Mouse (Mus musculus) ovary, adult 18-20 months (tissue): ENCODE data around the gene Zbtb16.

Source experiments
- DNase-seq: peaks from one replicate; pipeline ENCODE4 v3.0.0; 2022; ENCODE audit warnings: low spot score, mixed read lengths

Zbtb16 gene

GRCm38 (mm10) chr9:48728083-48728730 is 107.8 kb downstream of the Zbtb16 start:
- DNase-seq = no peak

- no peak for DNase-seq
Observed at GRCm38 (mm10) chr9:48726341-48726740, 109.7 kb downstream of the Zbtb16 start.

GRCm38 (mm10) chr9:48725918-48726317 is 110.1 kb downstream of the Zbtb16 start:
- no peak for DNase-seq

- DNase-seq = no peak
Observed at GRCm38 (mm10) chr9:48725161-48725560, 110.9 kb downstream of the Zbtb16 start.

GRCm38 (mm10) chr9:48724733-48725132 is 111.3 kb downstream of the Zbtb16 start:
- DNase-seq = no peak

GRCm38 (mm10) chr9:48723511-48724304 is 112.3 kb downstream of the Zbtb16 start:
- peak; percentile 89 for DNase-seq

GRCm38 (mm10) chr9:48723025-48723424 is 113.0 kb downstream of the Zbtb16 start:
- peak; percentile 51 for DNase-seq

GRCm38 (mm10) chr9:48722261-48722920 is 113.6 kb downstream of the Zbtb16 start:
- DNase-seq = no peak

- no peak for DNase-seq
Observed at GRCm38 (mm10) chr9:48721655-48722054, 114.4 kb downstream of the Zbtb16 start.

- no peak for DNase-seq
Observed at GRCm38 (mm10) chr9:48721172-48721571, 114.8 kb downstream of the Zbtb16 start.

GRCm38 (mm10) chr9:48720251-48720963 is 115.6 kb downstream of the Zbtb16 start:
- no peak for DNase-seq

- no peak for DNase-seq
Observed at GRCm38 (mm10) chr9:48719619-48720018, 116.4 kb downstream of the Zbtb16 start.

GRCm38 (mm10) chr9:48716549-48716948 is 119.5 kb downstream of the Zbtb16 start:
- DNase-seq = no peak

GRCm38 (mm10) chr9:48715042-48715441 is 121.0 kb downstream of the Zbtb16 start:
- DNase-seq = no peak

GRCm38 (mm10) chr9:48713779-48714178 is 122.2 kb downstream of the Zbtb16 start:
- DNase-seq = no peak

GRCm38 (mm10) chr9:48712985-48713765 is 122.8 kb downstream of the Zbtb16 start:
- DNase-seq = no peak

- DNase-seq = no peak
Observed at GRCm38 (mm10) chr9:48711826-48712225, 124.2 kb downstream of the Zbtb16 start.

- DNase-seq = no peak
Observed at GRCm38 (mm10) chr9:48711296-48711781, 124.7 kb downstream of the Zbtb16 start.

- no peak for DNase-seq
Observed at GRCm38 (mm10) chr9:48710355-48711295, 125.4 kb downstream of the Zbtb16 start.

GRCm38 (mm10) chr9:48707824-48708229 is 128.2 kb downstream of the Zbtb16 start:
- DNase-seq = no peak
